Mouse (Mus musculus): Measurements from ENCODE around the gene Cox5a. TPM values are rescaled to one million over a fixed set of nuclear protein-coding genes. Genes with fewer than 3 reads are reported as not detected.

Gene Cox5a
- polyA plus RNA-seq, 1 experiment from 2014 or later: 1,085 TPM

DNA sequence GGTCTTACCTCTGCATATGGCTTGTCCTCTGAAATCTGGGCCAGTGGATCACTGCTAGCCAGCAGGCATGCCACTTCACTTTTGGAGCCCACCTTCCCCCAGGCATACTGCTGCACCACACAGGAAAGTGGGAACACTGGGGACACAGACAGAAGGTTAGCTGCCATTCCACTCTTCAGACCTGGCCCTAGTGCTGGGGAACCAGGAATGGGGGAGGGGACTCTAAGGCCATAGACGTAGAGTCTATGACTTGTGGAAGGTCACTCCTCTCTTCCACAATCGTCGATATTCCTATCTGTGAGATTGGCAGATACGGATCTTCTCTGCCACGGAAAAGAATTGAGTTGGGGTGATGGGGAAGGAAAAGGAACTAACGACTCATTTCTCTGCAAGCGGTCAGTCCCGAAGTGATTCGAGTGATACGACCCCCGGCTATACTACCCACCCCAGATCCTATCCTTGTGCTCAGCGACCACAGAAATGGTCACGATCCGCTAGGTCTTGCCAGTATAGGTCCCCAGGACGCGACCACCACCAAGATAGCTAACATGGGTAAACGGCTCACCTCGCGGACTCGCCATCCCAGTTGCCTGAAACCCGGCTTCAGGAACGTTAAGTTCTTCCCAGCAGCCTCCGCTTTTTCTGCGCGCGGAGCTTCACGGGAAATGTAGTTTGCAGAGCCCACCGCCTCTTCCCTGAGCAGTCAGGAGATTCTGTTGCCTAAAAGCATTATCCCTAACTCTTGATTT is 31.2 kb downstream of the Cox5a start, which contains the start of gene Mpi:
Gene Mpi (minus strand): TSS at position 625 of the 749 bp plus-strand sequence.
- ATAC-seq (ENCODE audit: low FRiP score): peak; percentile 74
- Histone ChIP-seq H3K27me3 (replicated peaks) (no peaks in the 10 kb centered on the region), H3K27ac (replicated peaks) (no peak within 1 kb of the TSS), H3K9me3 (replicated peaks) (no peaks in the 10 kb centered on the region), H3K4me2 (peak within 1 kb of the TSS; percentile 73), H3K9ac (replicated peaks) (peak within 1 kb of the TSS; percentile 49), H3K4me1 (peaks cover 31% of the 10 kb centered on the region), H3K4me3 (replicated peaks) (peak within 1 kb of the TSS; percentile 57), H3K36me3 (peaks cover 34% of the 10 kb centered on the region)
- WGBS: 2% methylated on average over 28 of the region's 28 CpGs

DNA sequence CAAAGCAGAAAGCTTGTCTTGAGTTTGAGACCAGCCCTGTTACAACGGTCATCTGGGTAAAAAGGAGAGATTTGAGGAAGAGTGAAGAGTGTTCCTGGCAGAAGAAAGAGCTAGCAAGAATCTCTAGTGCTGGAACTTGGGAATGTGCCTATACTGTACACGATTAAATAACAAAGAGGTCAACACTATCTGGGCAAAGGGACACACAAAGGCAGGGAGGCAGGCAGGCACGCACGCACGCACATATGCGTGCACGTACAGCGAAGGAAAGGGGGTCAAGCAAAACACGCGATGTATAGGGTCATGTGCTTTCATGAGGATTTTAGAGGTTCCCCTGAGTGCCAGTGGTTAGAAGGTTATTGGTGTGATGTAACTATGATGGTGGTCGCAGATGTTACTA is 32.0 kb downstream of the Cox5a start:
- Histone ChIP-seq H3K27me3 (replicated peaks) (no peaks in the 10 kb centered on the region), H3K4me1 (peaks cover 31% of the 10 kb centered on the region), H3K4me3 (replicated peaks) (peak overlapping the region; percentile 57; the same call in 1 of the 2 replicates), H3K4me2 (no peak overlapping the region; the same call in 1 of the 2 replicates), H3K9ac (replicated peaks) (no peak overlapping the region), H3K9me3 (replicated peaks) (no peaks in the 10 kb centered on the region), H3K27ac (replicated peaks) (no peak overlapping the region), H3K36me3 (peaks cover 29% of the 10 kb centered on the region)
- 0 out of 2 replicates have a peak, but pooled peaks have one; percentile 3 for ATAC-seq (ENCODE audit: low FRiP score)
- WGBS: 74% methylated on average over 11 of the region's 11 CpGs

DNA sequence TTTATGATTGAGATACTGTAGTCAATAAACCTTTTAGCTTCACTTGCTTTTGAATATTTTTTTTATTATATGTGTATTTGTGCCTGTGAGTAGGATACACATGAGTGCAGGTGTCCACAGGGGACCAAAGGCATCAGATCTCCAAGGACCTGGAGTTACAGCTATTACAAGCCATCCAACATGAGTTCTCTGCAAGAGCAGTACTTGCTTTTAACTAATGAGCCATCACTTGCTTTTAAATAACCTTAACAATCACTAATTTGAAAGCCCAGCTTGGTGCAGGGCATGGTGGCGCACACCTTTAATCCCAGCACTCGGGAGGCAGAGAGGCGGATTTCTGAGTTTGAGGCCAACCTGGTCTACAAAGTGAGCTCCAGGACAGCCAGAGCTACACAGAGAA is 33.7 kb downstream of the Cox5a start:
- Histone ChIP-seq H3K4me1 (peaks cover 16% of the 10 kb centered on the region), H3K27me3 (replicated peaks) (no peaks in the 10 kb centered on the region), H3K9ac (replicated peaks) (no peak overlapping the region), H3K4me2 (no peak overlapping the region), H3K27ac (replicated peaks) (no peak overlapping the region), H3K36me3 (peaks cover 12% of the 10 kb centered on the region), H3K9me3 (replicated peaks) (no peaks in the 10 kb centered on the region), H3K4me3 (replicated peaks) (no peak overlapping the region)
- WGBS: 29% methylated on average over 3 of the region's 3 CpGs
- ATAC-seq (ENCODE audit: low FRiP score): no peak

- no peaks in the 10 kb centered on the region for H3K36me3 ChIP-seq
- H3K27me3 ChIP-seq (replicated peaks): no peaks in the 10 kb centered on the region
- no peak overlapping the region for H3K4me2 ChIP-seq
- no peak overlapping the region for H3K4me3 ChIP-seq (replicated peaks)
- H3K9me3 ChIP-seq (replicated peaks): no peaks in the 10 kb centered on the region
- ATAC-seq (ENCODE audit: low FRiP score): no peak
- 81% methylated on average over 3 of the region's 3 CpGs for WGBS
- H3K4me1 ChIP-seq: peaks cover 24% of the 10 kb centered on the region
- no peak overlapping the region for H3K9ac ChIP-seq (replicated peaks)
- no peak overlapping the region for H3K27ac ChIP-seq (replicated peaks)
Measured at GRCm38 (mm10) chr9:57557215-57557614, 36.1 kb downstream of the Cox5a start.

DNA sequence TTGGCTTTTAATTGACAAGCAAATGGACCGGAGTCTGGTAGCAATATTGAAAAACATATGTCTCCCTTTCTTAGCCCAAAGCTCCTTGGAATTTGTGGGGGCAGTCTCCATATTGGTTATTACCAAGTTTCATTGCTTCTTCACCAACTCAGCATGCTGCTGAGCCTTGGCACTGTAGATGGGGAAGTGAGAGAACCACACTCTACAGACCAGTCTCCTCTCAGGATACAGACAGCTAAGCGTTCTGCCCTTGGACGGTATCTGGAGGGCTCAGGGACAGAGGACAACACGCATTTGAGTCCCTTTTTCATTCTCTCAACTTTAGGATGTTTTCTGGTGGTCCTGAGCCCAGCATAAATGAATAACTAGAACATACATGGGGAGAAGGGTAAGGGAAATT is 37.6 kb downstream of the Cox5a start:
- Histone ChIP-seq H3K4me3 (replicated peaks) (no peak overlapping the region), H3K27ac (replicated peaks) (no peak overlapping the region), H3K9ac (replicated peaks) (no peak overlapping the region), H3K9me3 (replicated peaks) (no peaks in the 10 kb centered on the region), H3K27me3 (replicated peaks) (no peaks in the 10 kb centered on the region), H3K4me1 (peaks cover 30% of the 10 kb centered on the region), H3K4me2 (no peak overlapping the region), H3K36me3 (no peaks in the 10 kb centered on the region)
- ATAC-seq (ENCODE audit: low FRiP score): no peak
- WGBS: 86% methylated on average over 4 of the region's 4 CpGs

DNA sequence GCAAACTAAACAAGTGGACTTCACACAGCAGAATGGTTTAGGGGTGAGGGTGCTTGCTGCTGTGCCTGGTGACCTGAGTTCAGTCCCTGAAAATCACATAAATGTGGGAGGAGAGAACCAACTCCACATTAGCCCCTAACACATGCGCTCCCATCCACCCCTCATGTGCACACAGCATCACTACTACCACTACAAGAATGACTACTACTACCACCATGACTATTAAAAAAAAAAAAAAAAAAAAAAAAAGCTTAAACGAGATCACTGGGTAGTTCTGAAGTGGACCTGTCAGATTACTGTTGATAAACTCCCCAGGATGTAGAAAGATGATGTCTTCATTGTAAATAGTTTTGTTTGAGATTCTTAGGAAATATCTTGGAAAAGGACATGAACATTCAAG is 38.5 kb downstream of the Cox5a start:
- ATAC-seq (ENCODE audit: low FRiP score): no peak
- Histone ChIP-seq H3K9me3 (replicated peaks) (no peaks in the 10 kb centered on the region), H3K4me3 (replicated peaks) (no peak overlapping the region), H3K4me2 (no peak overlapping the region), H3K4me1 (peaks cover 33% of the 10 kb centered on the region), H3K27ac (replicated peaks) (no peak overlapping the region), H3K27me3 (replicated peaks) (no peaks in the 10 kb centered on the region), H3K36me3 (no peaks in the 10 kb centered on the region), H3K9ac (replicated peaks) (no peak overlapping the region)
- WGBS: 75% methylated on average over 2 of the region's 2 CpGs

DNA sequence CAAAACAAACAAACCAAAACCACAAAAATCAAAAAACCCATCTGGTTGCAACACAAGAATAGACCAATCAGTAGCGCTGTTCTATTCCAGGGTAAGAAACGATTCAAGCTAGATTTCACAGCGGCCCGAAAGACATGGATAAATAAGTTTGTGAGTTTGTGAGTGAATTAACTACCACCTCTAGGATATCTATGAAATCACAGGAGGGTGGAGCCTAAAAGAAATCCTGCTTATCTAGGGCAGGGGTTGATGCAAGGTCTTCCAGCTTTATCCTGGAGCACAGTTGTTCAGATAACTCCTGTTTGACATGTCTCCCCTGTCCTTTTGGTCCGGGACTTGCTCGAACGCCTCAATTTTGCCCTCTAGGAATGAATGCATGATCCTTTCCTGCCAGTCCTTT is 39.2 kb downstream of the Cox5a start:
- peak overlapping the region; percentile 90 for H3K4me2 ChIP-seq
- H3K9me3 ChIP-seq (replicated peaks): no peaks in the 10 kb centered on the region
- peak; percentile 7; the same call in 1 of the 2 replicates for ATAC-seq (ENCODE audit: low FRiP score)
- H3K4me1 ChIP-seq: peaks cover 33% of the 10 kb centered on the region
- H3K27me3 ChIP-seq (replicated peaks): no peaks in the 10 kb centered on the region
- H3K9ac ChIP-seq (replicated peaks): peak overlapping the region; percentile 66
- peak overlapping the region; percentile 91 for H3K27ac ChIP-seq (replicated peaks)
- WGBS: 26% methylated on average over 7 of the region's 7 CpGs
- H3K36me3 ChIP-seq: no peaks in the 10 kb centered on the region
- peak overlapping the region; percentile 85 for H3K4me3 ChIP-seq (replicated peaks)

DNA sequence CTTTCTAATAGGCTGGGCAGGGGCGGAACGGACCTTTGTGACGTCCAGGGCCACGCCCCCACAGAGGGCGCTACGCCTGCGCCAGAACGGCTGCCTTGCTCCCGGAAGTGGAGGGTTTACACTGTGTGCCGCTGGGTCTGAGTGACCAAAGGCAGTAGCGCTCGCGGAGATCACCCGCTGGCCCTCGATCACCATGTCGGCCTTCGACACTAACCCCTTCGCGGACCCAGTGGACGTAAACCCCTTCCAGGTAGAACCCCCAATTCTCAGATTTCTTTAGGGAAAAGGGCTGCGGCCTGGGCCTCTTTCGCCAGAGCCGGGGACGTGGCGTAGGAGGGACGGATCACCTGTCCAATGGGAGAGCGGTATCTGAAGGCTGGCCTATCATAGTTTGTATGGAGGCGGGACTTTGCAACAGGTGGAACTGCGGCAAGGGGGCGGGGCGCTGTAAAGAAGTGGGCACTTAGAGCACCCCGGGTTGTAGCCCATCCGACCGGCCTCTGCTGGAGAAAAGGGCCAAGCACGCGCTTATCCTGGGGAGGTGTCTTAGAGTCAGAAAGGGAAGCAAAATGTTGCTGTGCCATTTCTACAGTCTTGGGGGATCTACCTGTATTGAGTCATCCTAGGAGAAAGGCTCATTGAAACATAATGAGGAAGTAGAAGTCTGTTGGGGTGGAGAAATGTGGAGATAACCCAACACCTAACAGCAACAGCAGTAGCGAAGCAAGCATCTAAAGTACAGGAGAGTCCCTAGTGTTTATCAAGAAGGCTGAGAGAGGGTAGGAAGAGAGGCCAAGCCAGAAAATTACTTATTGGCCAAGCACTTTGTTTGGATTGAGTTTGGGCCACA is 40.0 kb downstream of the Cox5a start, which contains the start of gene Scamp2:
Gene Scamp2 (plus strand): TSS at position 83 of the 850 bp plus-strand sequence.
- H3K4me2 ChIP-seq: peak within 1 kb of the TSS; percentile 90
- peak within 1 kb of the TSS; percentile 85 for H3K4me3 ChIP-seq (replicated peaks)
- peak; percentile 99 for ATAC-seq (ENCODE audit: low FRiP score)
- 1% methylated on average over 37 of the region's 37 CpGs for whole genome bisulfite sequencing
- H3K36me3 ChIP-seq: no peaks in the 10 kb centered on the region
- H3K27me3 ChIP-seq (replicated peaks): no peaks in the 10 kb centered on the region
- H3K4me1 ChIP-seq: peaks cover 41% of the 10 kb centered on the region
- no peaks in the 10 kb centered on the region for H3K9me3 ChIP-seq (replicated peaks)
- peak within 1 kb of the TSS; percentile 91 for H3K27ac ChIP-seq (replicated peaks)
- peak within 1 kb of the TSS; percentile 66 for H3K9ac ChIP-seq (replicated peaks)

GRCm38 (mm10) chr9:57561711-57562099 is 40.6 kb downstream of the Cox5a start:
- no peaks in the 10 kb centered on the region for H3K9me3 ChIP-seq (replicated peaks)
- no peak overlapping the region for H3K9ac ChIP-seq (replicated peaks)
- peaks cover 48% of the 10 kb centered on the region for H3K4me1 ChIP-seq
- WGBS: 78% methylated on average over 13 of the region's 13 CpGs
- ATAC-seq (ENCODE audit: low FRiP score): no peak
- H3K27me3 ChIP-seq (replicated peaks): no peaks in the 10 kb centered on the region
- no peak overlapping the region for H3K27ac ChIP-seq (replicated peaks)
- peak overlapping the region; percentile 85 for H3K4me3 ChIP-seq (replicated peaks)
- H3K36me3 ChIP-seq: no peaks in the 10 kb centered on the region
- peak overlapping the region; percentile 90 for H3K4me2 ChIP-seq

- Histone ChIP-seq H3K4me2 (no peak overlapping the region), H3K4me3 (replicated peaks) (no peak overlapping the region), H3K27me3 (replicated peaks) (no peaks in the 10 kb centered on the region), H3K4me1 (peaks cover 48% of the 10 kb centered on the region), H3K9me3 (replicated peaks) (no peaks in the 10 kb centered on the region), H3K9ac (replicated peaks) (no peak overlapping the region), H3K27ac (replicated peaks) (no peak overlapping the region), H3K36me3 (no peaks in the 10 kb centered on the region)
- 77% methylated on average over 4 of the region's 4 CpGs for WGBS
- no peak for ATAC-seq (ENCODE audit: low FRiP score)
Measured at GRCm38 (mm10) chr9:57562896-57563372, 41.9 kb downstream of the Cox5a start.

GRCm38 (mm10) chr9:57564609-57565008 is 43.5 kb downstream of the Cox5a start:
- 92% methylated on average over 6 of the region's 6 CpGs for WGBS
- Histone ChIP-seq H3K27me3 (replicated peaks) (no peaks in the 10 kb centered on the region), H3K4me3 (replicated peaks) (no peak overlapping the region), H3K4me1 (peaks cover 48% of the 10 kb centered on the region), H3K36me3 (peaks cover 15% of the 10 kb centered on the region), H3K27ac (replicated peaks) (no peak overlapping the region), H3K4me2 (no peak overlapping the region), H3K9ac (replicated peaks) (no peak overlapping the region), H3K9me3 (replicated peaks) (no peaks in the 10 kb centered on the region)
- no peak for ATAC-seq (ENCODE audit: low FRiP score)

All from neural tube, embryonic 15.5 days (tissue).